Mouse (Mus musculus) testis, postnatal 14 days (tissue): ENCODE data around the gene Pmpca.
"Not testable (repeated sequence)": the region's sequence is repeated elsewhere in the genome, so short reads cannot be mapped to it uniquely, and the experiment has no call there.

Experiments
- DNase-seq: peaks from one replicate; pipeline ENCODE4 v3.0.0; 2021; ENCODE audit warnings: low spot score

Gene Pmpca

DNA sequence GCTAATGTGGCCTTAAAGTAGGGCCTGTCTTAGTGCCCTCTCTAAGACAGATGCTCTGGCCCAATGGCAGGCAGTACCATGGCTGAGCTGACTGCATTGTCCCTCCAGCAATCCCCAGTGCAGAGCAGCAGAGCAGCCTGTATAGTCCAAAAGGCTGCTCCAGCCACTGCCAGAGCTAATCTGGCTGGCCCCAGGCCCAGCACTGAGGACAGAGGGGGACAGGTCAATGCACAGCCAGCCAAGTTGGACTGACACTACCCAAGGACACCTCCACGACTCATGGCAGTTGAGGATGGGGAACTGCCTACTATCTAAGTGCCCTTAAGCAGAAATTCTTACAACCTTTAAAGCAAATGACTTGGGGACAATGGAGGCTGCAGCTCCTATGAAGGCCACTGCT, 20.6 kb upstream of the Pmpca start:
- no peak for DNase-seq

DNA sequence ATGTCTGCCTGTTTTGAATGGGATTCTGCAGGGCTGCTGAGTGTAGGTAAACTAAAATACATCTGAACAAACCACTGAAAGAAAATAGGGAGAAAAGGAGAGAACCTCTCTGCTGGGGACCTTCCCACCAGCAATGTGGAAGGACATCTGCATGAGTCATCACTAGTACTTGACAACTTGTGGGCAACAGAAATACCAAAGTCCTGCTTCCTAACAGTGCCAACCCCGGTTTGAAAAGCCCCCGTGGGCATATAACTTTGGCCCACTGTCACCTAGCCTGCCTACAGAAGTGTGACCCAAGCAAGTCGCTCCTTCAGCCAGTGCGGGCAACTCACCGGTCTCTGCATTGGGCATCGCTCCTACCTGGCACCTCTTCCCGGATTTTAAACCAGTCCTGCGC, 16.7 kb upstream of the Pmpca start:
- DNase-seq, result no peak

DNA sequence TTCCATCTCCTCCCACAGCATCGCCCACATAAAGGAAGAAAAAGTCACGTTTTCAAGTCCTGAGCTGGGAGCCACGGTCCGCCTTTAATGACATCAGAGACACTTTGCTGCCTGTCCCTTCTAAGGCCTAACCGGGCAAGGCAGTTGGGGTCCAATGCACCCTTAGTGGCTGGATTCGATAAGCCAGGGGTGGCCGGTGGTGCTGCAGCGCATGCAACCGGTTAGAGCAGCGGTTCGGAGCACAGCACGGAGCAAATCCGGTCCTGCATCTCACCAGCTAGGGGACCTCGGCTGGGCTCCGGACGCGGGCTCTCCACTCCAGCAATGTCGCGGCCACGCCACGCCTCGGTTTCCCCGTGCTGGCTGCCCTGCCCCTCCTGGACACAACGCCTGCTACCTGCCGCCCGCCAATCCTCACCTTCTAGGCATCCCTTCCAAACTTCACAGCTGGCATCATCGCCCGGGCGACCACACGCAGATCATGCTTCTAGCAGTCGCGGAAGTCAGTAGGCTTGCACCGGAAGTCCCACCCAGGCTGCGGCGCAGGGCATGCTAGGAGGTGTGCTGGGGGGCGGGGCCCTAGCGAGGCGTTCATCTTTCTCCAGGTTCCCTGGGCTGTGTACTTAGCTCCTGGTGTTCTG, 8.9 kb upstream of the Pmpca start, which contains the start of gene Snapc4:
Snapc4 (minus strand) TSS at position 523 of the 641 bp plus-strand sequence.
- peak; percentile 88 for DNase-seq

- DNase-seq, result not testable (repeated sequence)
These were observed 8.3 kb upstream of the Pmpca start for GRCm38 (mm10) chr2:26380871-26381270.

GRCm38 (mm10) chr2:26387713-26388112, 1.4 kb upstream of the Pmpca start:
- no peak for DNase-seq

DNA sequence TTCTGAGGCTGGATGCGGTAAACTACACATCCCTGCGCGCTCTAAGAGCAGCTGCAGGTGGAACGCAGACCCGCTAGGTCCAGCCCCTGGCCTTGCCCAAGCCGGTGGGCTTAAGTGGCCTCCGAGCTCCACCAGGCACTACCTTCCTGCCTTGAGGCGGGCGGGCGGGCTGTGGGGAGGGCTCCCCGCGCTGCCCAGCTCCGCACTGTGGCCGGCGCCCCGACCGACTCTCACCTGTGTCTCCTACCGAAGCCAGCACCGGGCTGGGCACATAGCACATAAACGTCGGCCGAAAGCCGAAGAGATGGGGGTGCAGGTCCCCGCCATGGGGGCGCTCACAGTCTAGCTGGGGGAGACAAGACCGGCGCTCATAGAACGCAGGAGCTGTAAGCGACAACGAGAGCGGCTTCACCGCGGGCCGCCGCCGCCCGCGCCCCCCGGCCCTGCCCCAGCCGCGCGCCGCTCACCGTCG, 421 bp upstream of the Pmpca start:
- DNase-seq, result no peak

DNA sequence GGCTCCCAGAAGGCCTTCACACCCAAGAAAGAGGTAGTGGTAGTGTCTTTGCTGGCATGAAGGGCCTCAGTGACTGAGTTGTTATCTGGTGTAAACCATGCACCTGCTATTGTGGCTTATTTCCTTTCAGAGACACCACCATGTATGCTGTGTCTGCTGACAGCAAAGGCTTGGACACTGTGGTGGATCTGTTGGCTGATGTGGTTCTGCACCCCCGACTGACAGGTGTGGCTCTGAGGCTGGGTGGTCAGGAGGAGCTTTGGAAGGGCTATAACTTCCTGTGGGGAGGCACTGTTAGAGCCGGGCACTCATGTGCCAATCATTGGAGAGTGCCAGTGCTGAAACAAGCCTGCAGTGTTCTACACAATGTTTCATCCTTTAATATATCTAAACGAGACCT, 1.8 kb downstream of the Pmpca start:
- DNase-seq, result no peak

DNA sequence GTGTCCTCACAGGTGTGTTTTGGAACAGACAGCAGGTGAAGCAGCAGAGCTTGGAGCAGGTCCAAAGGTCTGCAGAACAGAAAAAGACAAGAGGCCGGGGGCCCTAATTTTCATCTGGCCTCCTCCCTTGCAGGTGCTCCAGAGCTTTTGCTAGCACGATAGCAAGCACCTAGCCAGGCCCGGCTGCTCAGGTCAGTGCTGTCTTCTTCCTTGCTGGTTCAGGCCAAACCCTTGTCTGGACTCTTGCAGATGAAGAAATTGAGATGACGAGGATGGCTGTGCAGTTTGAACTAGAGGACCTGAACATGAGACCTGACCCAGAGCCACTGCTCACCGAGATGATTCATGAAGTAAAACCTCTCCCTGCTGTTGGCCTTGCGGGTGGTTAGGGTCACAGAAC, 2.5 kb downstream of the Pmpca start:
- DNase-seq, result no peak

- no peak for DNase-seq
These were observed 9.8 kb downstream of the Pmpca start for GRCm38 (mm10) chr2:26398978-26399377.

DNA sequence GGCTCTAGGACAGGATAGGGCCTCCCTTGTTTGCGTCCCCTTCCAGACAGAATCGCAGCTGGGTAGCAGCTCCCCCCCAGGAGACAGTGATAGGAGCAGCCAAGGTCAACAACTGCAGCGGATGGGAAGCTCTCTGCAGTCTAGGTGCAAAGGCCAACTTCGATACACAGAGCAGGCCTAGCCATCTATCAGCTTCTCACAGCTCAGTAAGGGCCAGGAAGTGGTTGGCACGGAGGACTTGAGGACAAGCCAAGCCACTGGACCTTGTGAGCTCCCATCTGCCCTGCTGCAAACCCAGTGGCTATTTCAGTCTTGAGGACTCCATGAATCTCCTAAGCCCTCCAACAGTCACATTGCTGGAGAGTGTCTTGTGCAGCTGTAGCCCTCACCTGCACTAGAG, 10.5 kb downstream of the Pmpca start:
- DNase-seq, result no peak

GRCm38 (mm10) chr2:26400296-26400695, 11.2 kb downstream of the Pmpca start:
- no peak for DNase-seq

GRCm38 (mm10) chr2:26401023-26401422, 11.9 kb downstream of the Pmpca start:
- no peak for DNase-seq

DNA sequence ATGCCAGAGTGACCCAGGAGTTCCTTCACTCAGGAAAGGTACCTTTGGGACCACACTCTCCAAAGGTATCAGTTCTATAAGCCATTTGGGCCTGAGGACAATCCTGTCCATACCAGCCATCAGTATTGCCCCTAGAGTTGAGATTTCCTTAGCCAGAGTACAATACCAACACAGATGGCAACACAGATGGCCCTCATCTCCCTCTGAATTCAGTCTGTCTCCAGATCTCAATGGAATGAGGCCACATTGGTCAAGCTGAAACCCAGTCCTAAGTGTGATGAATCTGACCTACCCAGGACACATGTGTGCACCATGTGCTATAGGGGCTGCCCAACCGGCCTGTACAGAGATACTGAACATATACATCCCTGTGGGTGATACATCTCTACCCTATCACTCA, 13.1 kb downstream of the Pmpca start:
- DNase-seq, result no peak

- no peak for DNase-seq
These were observed 14.2 kb downstream of the Pmpca start for GRCm38 (mm10) chr2:26403306-26403705.

GRCm38 (mm10) chr2:26408515-26409356, 19.6 kb downstream of the Pmpca start, which contains the start of gene Inpp5e:
Gene Inpp5e (minus strand): TSS chr2:26409203.
- DNase-seq, result peak; percentile 93

GRCm38 (mm10) chr2:26409362-26409761, 20.2 kb downstream of the Pmpca start:
- no peak for DNase-seq

GRCm38 (mm10) chr2:26410091-26410490, 21.0 kb downstream of the Pmpca start:
- no peak for DNase-seq

GRCm38 (mm10) chr2:26410931-26411411, 21.8 kb downstream of the Pmpca start:
- DNase-seq, result no peak

GRCm38 (mm10) chr2:26417066-26417465, 27.9 kb downstream of the Pmpca start:
- no peak for DNase-seq

DNA sequence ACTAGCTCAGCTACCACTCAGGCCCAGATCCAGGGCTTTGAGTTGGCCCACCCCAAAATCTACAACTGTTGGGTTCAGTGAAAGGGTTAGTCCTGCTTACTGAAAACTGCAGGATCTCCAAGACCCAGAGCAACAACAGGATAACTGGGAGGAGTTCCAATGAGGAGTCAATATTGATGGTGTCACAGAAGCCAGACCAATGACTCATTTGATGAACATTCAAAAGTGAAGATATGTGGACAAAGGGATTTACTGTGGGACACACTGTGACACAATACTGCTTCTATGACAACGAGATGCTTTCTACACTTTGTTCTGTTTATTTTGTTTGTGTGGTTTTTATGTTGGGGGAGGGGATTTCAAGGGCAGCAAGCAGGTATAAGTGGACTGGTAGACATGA, 29.0 kb downstream of the Pmpca start:
- no peak for DNase-seq

DNA sequence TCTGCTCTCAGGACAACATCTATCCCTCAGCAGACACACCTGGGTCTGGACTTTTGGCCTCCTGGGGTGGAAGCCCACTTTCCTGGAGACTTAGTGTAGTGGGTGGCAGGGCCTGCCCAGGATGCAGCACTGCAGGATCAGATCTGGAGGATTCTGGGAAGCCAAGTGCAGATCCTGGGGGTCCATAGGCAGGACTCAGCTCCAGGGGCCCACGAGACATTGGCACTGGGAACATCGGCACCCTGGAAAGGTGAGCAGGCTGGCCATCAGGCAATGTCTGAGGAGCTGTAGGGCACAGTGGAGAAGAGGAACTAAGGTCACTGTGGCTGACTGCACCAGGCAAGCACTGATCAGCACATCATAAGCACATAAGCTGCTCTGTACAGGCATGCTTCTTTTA, 32.8 kb downstream of the Pmpca start:
- no peak for DNase-seq

- no peak for DNase-seq
These were observed 33.9 kb downstream of the Pmpca start for GRCm38 (mm10) chr2:26423086-26423485.

DNA sequence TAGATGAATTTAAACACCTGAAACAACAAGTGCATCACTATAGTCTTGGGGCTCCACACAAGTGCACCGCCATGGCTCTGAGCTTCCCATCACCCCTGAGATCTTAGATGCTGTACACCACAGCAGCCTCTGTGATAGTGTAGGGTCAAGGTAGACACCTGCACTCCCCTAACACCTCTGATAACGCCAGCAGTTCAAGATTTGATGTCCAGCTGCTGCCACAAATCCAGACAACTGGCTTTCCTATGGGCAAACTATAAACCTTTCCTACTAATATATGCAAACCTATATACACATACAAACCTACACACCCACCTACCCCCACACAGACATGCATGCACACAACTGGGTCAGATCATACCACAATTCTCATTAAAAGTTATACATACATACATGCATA, 35.4 kb downstream of the Pmpca start:
- DNase-seq, result no peak
